Mouse (Mus musculus) thymus, adult 2 months (tissue): Measurements from ENCODE around the gene Itpr1.

Experiments
- CTCF ChIP-seq: fragments of 200-500 bp; IDR thresholded peaks from 2 replicates; pipeline ENCODE4 v1.5.1; 2012; ENCODE audit warnings: mild to moderate bottlenecking, control low read depth, low read length, moderate library complexity, borderline replicate concordance; ENCODE audit not compliant: control insufficient read depth, poor library complexity, insufficient read depth; ENCODE audit errors: extremely low read depth
- POLR2A ChIP-seq: fragments of 200-500 bp; IDR thresholded peaks from 2 replicates; pipeline ENCODE4 v1.6.1; 2012; ENCODE audit warnings: mild to moderate bottlenecking, low read length, control low read depth, moderate library complexity; ENCODE audit not compliant: control insufficient read depth, poor library complexity, insufficient read depth; ENCODE audit errors: extremely low read depth

DNA sequence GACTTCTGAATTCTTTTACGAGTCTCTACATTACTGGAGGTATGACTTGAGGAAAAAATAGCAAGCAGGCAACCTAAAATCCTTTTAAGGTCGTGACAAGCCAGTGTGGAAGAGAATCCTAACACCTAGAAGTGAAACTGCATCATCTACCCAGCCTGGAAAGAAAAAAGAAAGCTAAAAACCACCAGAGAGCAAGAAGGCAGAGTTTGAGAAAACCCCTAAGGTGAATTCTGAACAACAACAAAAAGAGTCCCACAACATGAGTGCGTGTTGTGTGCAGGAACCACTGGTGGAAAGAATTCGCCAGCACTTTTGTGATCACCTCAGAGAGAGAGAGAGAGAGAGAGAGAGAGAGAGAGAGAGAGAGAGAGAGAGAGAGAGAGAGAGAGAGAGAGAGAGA lies 340.6 kb downstream of the Itpr1 start:
- TF ChIP-seq CTCF, result no peak
- no peak for TF ChIP-seq POLR2A
